Mouse (Mus musculus): ENCODE data around the gene Cd44. TPM values are rescaled to one million over a fixed set of nuclear protein-coding genes. Genes with fewer than 3 reads are reported as not detected.

Gene Cd44
- polyA plus RNA-seq, 1 experiment from 2014 or later = 7.0 TPM

- Histone ChIP-seq H3K27me3 (no peaks in the 10 kb centered on the region), H3K9me3 (no peaks in the 10 kb centered on the region), H3K4me1 (replicated peaks) (no peaks in the 10 kb centered on the region), H3K27ac (replicated peaks) (no peak overlapping the region), H3K36me3 (no peaks in the 10 kb centered on the region), H3K4me2 (no peak overlapping the region), H3K4me3 (no peak overlapping the region), H3K9ac (no peak overlapping the region)
- no peak for ATAC-seq (ENCODE audit: low read depth)
- WGBS = 80% methylated on average over 6 of the region's 6 CpGs
Observed at GRCm38 (mm10) chr2:102805283-102805682, 96.2 kb downstream of the Cd44 start.

DNA sequence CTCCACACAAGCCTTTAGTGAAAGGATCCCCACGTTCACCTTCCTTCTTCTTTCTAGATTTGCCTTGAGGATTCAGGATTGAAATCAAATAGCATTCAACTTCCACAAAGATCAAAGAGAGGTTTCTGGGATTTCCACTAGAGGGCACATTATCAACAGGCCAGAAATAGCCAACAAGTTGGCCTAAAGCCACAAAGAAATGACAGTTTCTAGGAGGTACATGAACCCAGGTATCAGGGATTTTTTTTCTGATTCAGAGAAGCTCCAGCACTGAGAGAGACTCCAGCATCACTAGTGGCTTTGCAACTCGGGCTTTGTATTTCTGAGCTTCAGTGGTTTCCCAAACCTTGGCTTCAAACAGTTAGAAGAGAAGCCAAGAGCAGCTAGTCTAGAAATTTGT is 97.4 kb downstream of the Cd44 start:
- Histone ChIP-seq H3K4me3 (no peak overlapping the region), H3K27me3 (no peaks in the 10 kb centered on the region), H3K4me1 (replicated peaks) (no peaks in the 10 kb centered on the region), H3K4me2 (no peak overlapping the region), H3K9me3 (no peaks in the 10 kb centered on the region), H3K36me3 (no peaks in the 10 kb centered on the region), H3K9ac (no peak overlapping the region), H3K27ac (replicated peaks) (no peak overlapping the region)
- ATAC-seq (ENCODE audit: low read depth) = no peak
- WGBS = 46% methylated on average over 2 of the region's 2 CpGs

DNA sequence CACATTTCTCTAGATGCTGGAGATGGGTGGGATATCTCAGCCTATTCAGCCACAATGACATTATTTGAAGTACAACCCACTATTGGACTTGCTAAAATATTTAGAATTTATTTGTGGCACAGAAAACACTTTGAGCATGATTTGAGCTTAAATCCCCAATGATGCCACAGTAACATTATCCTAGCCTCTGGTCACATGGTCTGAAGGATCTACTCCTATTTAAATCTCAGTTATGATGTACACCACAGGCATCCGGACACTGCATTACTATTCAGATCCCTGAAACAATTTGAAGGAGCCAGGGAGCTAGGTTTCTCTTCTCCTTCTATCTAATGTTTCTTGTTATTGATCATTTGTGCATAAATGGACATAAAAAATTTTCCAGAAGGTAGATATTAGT is 99.6 kb downstream of the Cd44 start:
- no peak overlapping the region for H3K27ac ChIP-seq (replicated peaks)
- H3K9ac ChIP-seq = no peak overlapping the region
- WGBS = 88% methylated on average over 1 of the region's 1 CpGs
- H3K4me1 ChIP-seq (replicated peaks) = no peaks in the 10 kb centered on the region
- H3K36me3 ChIP-seq = no peaks in the 10 kb centered on the region
- no peak overlapping the region for H3K4me3 ChIP-seq
- ATAC-seq (ENCODE audit: low read depth) = no peak
- no peak overlapping the region for H3K4me2 ChIP-seq
- no peaks in the 10 kb centered on the region for H3K9me3 ChIP-seq
- H3K27me3 ChIP-seq = no peaks in the 10 kb centered on the region

DNA sequence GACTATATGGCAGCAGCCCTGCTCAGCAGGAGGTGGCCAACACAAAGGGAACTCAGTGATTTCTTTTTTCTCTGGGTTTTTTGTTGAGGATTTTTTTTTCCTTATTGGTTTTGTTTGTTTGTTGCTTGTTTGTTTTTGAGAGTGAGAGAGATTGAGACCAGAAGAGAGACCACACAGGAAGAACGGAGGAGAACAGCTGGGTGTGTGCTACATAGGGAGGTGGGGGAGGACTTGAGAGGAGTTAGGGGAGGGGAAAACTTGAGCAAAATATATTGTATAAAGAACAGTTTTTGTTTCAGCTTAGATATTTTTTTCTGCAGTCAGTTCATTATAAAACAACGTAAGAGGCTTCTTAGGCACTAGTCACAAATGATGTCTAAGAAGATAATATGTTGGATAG is 103.3 kb downstream of the Cd44 start:
- no peak overlapping the region for H3K9ac ChIP-seq
- no peaks in the 10 kb centered on the region for H3K36me3 ChIP-seq
- ATAC-seq (ENCODE audit: low read depth) = no peak
- no peak overlapping the region for H3K4me2 ChIP-seq
- no peak overlapping the region for H3K4me3 ChIP-seq
- no peak overlapping the region for H3K27ac ChIP-seq (replicated peaks)
- no peaks in the 10 kb centered on the region for H3K27me3 ChIP-seq
- 58% methylated on average over 2 of the region's 2 CpGs for WGBS
- no peaks in the 10 kb centered on the region for H3K9me3 ChIP-seq
- H3K4me1 ChIP-seq (replicated peaks) = no peaks in the 10 kb centered on the region

- no peak overlapping the region for H3K4me2 ChIP-seq
- H3K27ac ChIP-seq (replicated peaks) = no peak overlapping the region
- no peaks in the 10 kb centered on the region for H3K36me3 ChIP-seq
- H3K9ac ChIP-seq = no peak overlapping the region
- no peaks in the 10 kb centered on the region for H3K4me1 ChIP-seq (replicated peaks)
- 94% methylated on average over 3 of the region's 3 CpGs for WGBS
- H3K27me3 ChIP-seq = no peaks in the 10 kb centered on the region
- ATAC-seq (ENCODE audit: low read depth) = no peak
- H3K9me3 ChIP-seq = no peaks in the 10 kb centered on the region
- H3K4me3 ChIP-seq = no peak overlapping the region
Observed at GRCm38 (mm10) chr2:102795034-102795433, 106.4 kb downstream of the Cd44 start.

GRCm38 (mm10) chr2:102792804-102793203 is 108.7 kb downstream of the Cd44 start:
- Histone ChIP-seq H3K4me1 (replicated peaks) (no peaks in the 10 kb centered on the region), H3K9ac (no peak overlapping the region), H3K36me3 (no peaks in the 10 kb centered on the region), H3K9me3 (no peaks in the 10 kb centered on the region), H3K27ac (replicated peaks) (no peak overlapping the region), H3K4me2 (no peak overlapping the region), H3K27me3 (no peaks in the 10 kb centered on the region), H3K4me3 (no peak overlapping the region)
- ATAC-seq (ENCODE audit: low read depth) = no peak
- 87% methylated on average over 6 of the region's 6 CpGs for WGBS

DNA sequence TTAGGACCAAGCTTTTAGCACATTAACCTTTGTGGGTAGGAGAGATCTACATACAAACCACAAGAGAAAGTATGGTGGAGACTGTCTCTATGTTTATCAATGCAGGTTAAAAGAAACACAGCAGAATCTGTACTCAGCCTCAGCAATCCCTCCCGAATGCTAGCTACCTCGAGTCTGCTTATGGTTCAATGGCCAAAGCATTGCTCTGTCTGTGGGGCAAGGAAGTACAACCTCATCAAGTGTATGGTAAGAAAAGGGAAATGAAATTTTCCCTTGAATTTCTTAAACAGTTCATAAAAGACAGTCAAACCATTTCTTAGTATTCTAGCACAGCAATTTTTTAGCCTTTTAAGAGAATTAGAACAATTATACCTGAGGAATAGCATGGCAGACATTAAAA is 109.8 kb downstream of the Cd44 start:
- H3K4me3 ChIP-seq = no peak overlapping the region
- no peaks in the 10 kb centered on the region for H3K27me3 ChIP-seq
- no peaks in the 10 kb centered on the region for H3K36me3 ChIP-seq
- no peaks in the 10 kb centered on the region for H3K9me3 ChIP-seq
- H3K27ac ChIP-seq (replicated peaks) = no peak overlapping the region
- no peaks in the 10 kb centered on the region for H3K4me1 ChIP-seq (replicated peaks)
- ATAC-seq (ENCODE audit: low read depth) = no peak
- no peak overlapping the region for H3K4me2 ChIP-seq
- H3K9ac ChIP-seq = no peak overlapping the region
- WGBS = 80% methylated on average over 2 of the region's 2 CpGs

DNA sequence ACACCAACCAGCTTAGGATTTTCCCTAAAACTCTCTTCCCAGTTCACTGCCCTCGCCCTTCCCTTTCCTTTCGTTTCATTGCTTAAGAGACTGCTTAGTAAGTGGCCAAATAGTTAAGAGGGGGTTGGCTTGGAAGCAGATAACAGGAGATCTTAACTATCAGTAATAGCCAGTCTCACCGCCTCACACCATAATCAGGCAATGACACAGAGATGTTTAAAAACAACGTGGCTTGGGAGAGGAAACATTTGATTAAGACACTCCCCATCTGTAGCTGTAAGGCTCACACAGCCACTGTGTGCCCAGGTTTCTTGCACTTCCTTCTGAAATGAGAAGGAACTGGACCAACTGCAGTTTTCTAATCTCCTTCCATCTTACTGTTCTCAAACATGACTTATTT is 115.8 kb downstream of the Cd44 start:
- Histone ChIP-seq H3K4me1 (replicated peaks) (no peaks in the 10 kb centered on the region), H3K36me3 (peaks cover 11% of the 10 kb centered on the region), H3K9ac (no peak overlapping the region), H3K4me3 (no peak overlapping the region), H3K4me2 (no peak overlapping the region), H3K9me3 (no peaks in the 10 kb centered on the region), H3K27ac (replicated peaks) (no peak overlapping the region), H3K27me3 (no peaks in the 10 kb centered on the region)
- ATAC-seq (ENCODE audit: low read depth) = no peak
- 78% methylated on average over 4 of the region's 4 CpGs for WGBS

- no peaks in the 10 kb centered on the region for H3K9me3 ChIP-seq
- no peak overlapping the region for H3K4me3 ChIP-seq
- 89% methylated on average over 7 of the region's 7 CpGs for WGBS
- no peak overlapping the region for H3K27ac ChIP-seq (replicated peaks)
- H3K27me3 ChIP-seq = no peaks in the 10 kb centered on the region
- no peak overlapping the region for H3K9ac ChIP-seq
- no peak for ATAC-seq (ENCODE audit: low read depth)
- no peak overlapping the region for H3K4me2 ChIP-seq
- no peaks in the 10 kb centered on the region for H3K4me1 ChIP-seq (replicated peaks)
- H3K36me3 ChIP-seq = peaks cover 31% of the 10 kb centered on the region
Observed at GRCm38 (mm10) chr2:102782751-102783150, 118.7 kb downstream of the Cd44 start.

DNA sequence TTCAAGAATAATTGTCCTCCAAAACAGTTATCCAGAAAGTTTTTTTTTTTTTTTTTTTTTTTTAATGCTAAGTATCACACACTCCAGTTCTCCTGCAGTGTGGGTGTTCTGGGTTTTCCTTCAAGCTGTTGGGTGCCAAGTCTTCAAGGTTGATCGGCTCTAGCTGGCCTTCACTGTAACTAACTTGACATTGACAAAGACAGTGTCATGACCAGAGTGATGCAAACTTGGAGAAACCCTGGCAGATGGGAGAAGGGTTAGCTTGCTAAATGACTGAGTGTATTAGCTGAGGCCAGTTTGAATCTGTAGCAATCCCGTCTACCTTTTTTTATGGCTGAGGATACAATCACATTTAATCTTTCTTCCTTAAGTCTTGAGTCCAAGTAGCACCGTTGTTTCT is 123.3 kb downstream of the Cd44 start:
- Histone ChIP-seq H3K9ac (no peak overlapping the region), H3K4me1 (replicated peaks) (no peaks in the 10 kb centered on the region), H3K27me3 (no peaks in the 10 kb centered on the region), H3K36me3 (peaks cover 46% of the 10 kb centered on the region), H3K27ac (replicated peaks) (no peak overlapping the region), H3K4me2 (no peak overlapping the region), H3K9me3 (no peaks in the 10 kb centered on the region), H3K4me3 (no peak overlapping the region)
- WGBS = 94% methylated on average over 3 of the region's 3 CpGs
- no peak for ATAC-seq (ENCODE audit: low read depth)

DNA sequence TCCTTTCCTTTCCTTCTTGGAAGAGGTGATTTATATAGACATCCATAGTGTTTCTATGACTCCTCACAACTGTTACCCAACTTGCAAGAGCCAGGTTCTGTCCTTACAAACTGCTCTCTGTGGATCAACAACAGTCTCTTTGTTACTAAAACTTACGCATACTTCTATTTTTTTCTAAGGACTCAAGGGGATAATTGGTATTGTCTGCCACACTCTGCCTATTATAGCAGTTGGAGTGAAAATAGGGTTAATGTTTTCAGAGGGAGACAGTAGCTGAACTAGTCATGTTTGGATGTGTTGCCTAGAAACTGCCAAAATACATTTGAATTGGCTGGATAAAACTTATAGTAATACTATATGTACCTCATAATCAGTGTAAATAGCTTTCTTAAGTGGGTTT is 125.9 kb downstream of the Cd44 start:
- Histone ChIP-seq H3K9ac (no peak overlapping the region), H3K27ac (replicated peaks) (no peak overlapping the region), H3K4me2 (no peak overlapping the region), H3K4me3 (no peak overlapping the region), H3K4me1 (replicated peaks) (no peaks in the 10 kb centered on the region), H3K36me3 (peaks cover 46% of the 10 kb centered on the region), H3K27me3 (no peaks in the 10 kb centered on the region), H3K9me3 (no peaks in the 10 kb centered on the region)
- WGBS = 37% methylated on average over 1 of the region's 1 CpGs
- no peak for ATAC-seq (ENCODE audit: low read depth)

DNA sequence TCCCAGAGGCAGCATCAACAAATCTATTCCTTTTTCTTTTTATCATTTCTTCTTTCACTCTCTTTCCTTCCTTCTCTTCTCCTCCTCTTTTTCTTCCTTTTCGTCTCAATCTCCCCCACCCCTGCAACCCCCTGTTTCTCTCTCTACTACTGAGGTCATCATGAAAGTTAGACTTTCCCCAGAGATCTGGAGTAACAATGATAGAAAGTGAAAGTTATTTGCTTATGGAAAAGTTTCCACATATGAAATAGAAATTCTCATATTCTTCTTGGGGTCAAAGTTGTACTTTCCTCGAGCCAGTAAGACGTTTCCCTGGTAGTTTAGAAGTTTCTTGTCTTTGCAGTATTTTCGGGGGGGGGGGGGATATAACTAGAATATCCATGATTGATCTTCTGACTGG is 126.8 kb downstream of the Cd44 start:
- Histone ChIP-seq H3K4me2 (no peak overlapping the region), H3K27ac (replicated peaks) (no peak overlapping the region), H3K9ac (no peak overlapping the region), H3K27me3 (no peaks in the 10 kb centered on the region), H3K36me3 (peaks cover 47% of the 10 kb centered on the region), H3K9me3 (no peaks in the 10 kb centered on the region), H3K4me3 (no peak overlapping the region), H3K4me1 (replicated peaks) (no peaks in the 10 kb centered on the region)
- WGBS = 80% methylated on average over 4 of the region's 4 CpGs
- ATAC-seq (ENCODE audit: low read depth) = no peak

DNA sequence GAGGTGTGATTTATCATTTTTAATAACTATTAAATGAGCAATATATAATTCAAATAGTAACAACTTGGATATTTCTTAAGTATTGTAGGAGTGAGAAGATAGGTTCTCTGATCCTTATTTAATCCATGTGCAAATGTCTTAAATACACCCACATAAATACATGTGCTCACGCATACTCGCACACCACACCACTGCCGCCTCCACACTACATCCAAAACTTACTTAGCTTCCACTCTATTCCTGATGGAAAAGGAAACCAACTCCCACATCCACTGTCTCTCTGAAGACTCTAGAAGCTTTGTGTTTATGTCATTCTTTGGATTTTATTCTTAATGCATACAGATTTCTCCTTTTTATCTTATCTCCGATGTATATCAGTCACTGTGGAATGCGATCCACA is 129.2 kb downstream of the Cd44 start:
- H3K4me2 ChIP-seq = no peak overlapping the region
- H3K9me3 ChIP-seq = no peaks in the 10 kb centered on the region
- H3K36me3 ChIP-seq = peaks cover 53% of the 10 kb centered on the region
- H3K4me3 ChIP-seq = no peak overlapping the region
- no peak for ATAC-seq (ENCODE audit: low read depth)
- H3K4me1 ChIP-seq (replicated peaks) = no peaks in the 10 kb centered on the region
- no peak overlapping the region for H3K27ac ChIP-seq (replicated peaks)
- no peaks in the 10 kb centered on the region for H3K27me3 ChIP-seq
- 99% methylated on average over 5 of the region's 5 CpGs for WGBS
- H3K9ac ChIP-seq = no peak overlapping the region

All from neural tube, embryonic 13.5 days (tissue).